Mouse (Mus musculus) olfactory bulb, adult 2 months (tissue): ENCODE data around the gene Tmem150a. TPM values are rescaled to one million over a fixed set of nuclear protein-coding genes. Genes with fewer than 3 reads are reported as not detected.

ENCODE experiments used
- H3K27ac ChIP-seq: fragments of 200-500 bp; 2 replicates; pipeline ENCODE4 v1.5.1; 2012; ENCODE audit warnings: low read depth, low read length; ENCODE audit not compliant: insufficient read depth
- H3K4me1 ChIP-seq: fragments of 200-500 bp; 2 replicates; pipeline ENCODE4 v1.6.1; 2012; ENCODE audit warnings: low read length; ENCODE audit not compliant: control insufficient read depth, insufficient read depth
- H3K4me3 ChIP-seq: fragments of 200-500 bp; 2 replicates; pipeline ENCODE4 v1.5.1; 2012; ENCODE audit warnings: mild to moderate bottlenecking, low read depth, low read length, moderate library complexity; ENCODE audit not compliant: insufficient read depth
- CTCF ChIP-seq: fragments of 200-500 bp; IDR thresholded peaks from 2 replicates; pipeline ENCODE4 v1.5.1; 2012; ENCODE audit warnings: low read depth, mild to moderate bottlenecking, low read length, moderate library complexity; ENCODE audit not compliant: insufficient read depth
- POLR2A ChIP-seq: fragments of 200-500 bp; IDR thresholded peaks from 2 replicates; pipeline ENCODE4 v1.6.1; 2012; ENCODE audit warnings: mild to moderate bottlenecking, low read depth, low read length, moderate library complexity; ENCODE audit not compliant: insufficient read depth
- WGBS: fragments of 180-500 bp; shearing (Covaris S2); methylation state at CpG from one replicate; pipeline ENCODE4 v1.1.7; 2018; 5-methylcytosine and 5-hydroxymethylcytosine counted together
- polyA plus RNA-seq: library from polyadenylated mRNA; stranded (reverse); fragments of >200 nt; gene quantifications from 2 replicates; pipeline ENCODE4 v1.2.4, GENCODE M21; 2012; ENCODE audit warnings: low replicate concordance; ENCODE audit not compliant: missing spikeins, insufficient read depth, insufficient read length

The Tmem150a gene
- polyA plus RNA-seq, 1 experiment, result not detected

DNA sequence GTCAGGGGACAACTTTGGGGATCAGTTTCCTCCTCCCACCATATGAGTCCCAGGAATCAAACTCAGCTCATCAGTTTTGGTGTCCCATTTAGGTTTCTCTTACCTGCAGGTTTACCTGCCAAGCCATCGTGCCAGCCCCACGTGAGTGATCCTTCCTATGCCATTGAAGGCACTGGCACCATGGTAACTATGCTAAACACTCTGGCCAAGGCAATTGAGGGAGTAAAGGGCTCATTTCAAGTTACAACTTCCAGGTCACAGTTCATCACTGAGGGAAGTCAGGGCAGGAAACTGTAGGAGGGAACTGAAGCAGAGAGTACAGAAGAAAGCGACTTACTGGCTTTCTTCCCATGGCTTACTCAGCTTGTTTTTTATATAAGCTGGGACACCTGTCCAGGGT lies 11.1 kb downstream of the Tmem150a start:
- 66% methylated on average over 3 of the region's 3 CpGs for WGBS
- Histone ChIP-seq H3K4me3 (no peak overlapping the region), H3K4me1 (peaks cover 5% of the 10 kb centered on the region; the same call in 1 of the 2 replicates), H3K27ac (no peak overlapping the region)
- TF ChIP-seq POLR2A (no peak), CTCF (no peak)

GRCm38 (mm10) chr6:72366844-72367443 lies 11.7 kb downstream of the Tmem150a start, which contains the start of gene Rnf181:
Gene Rnf181, minus strand, starts transcription at chr6:72366956.
- WGBS, result 71% methylated on average over 4 of the region's 4 CpGs
- TF ChIP-seq POLR2A (no peak), CTCF (no peak)
- no peak within 1 kb of the TSS for H3K4me3 ChIP-seq

DNA sequence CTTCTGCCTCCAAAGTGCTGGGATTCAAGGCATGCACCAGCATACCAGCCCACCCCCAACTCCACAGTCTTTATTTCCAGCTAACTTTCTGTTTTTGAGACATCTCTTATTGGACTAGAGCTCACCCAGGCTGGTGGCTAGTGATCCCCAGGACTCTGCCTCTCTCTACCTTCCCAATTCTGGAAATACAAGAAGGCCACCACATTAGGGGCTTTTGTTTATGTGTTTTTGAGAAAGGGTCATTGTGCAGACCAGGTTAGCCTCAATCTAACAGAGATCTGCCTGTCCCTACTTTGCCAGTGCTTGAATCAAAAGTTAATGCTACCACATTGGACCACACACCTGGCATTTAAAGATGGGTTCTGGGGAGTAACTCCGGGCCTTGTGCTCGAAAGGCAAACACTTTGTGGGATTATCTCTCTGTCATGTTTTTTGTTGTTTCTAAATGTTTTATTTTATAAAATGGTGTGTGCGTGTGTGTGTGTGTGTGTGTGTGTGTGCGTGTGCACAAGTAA lies 12.3 kb downstream of the Tmem150a start:
- TF ChIP-seq POLR2A, result no peak
- no peak for TF ChIP-seq CTCF
- WGBS, result 78% methylated on average over 4 of the region's 4 CpGs
- peaks cover 8% of the 10 kb centered on the region; the same call in 1 of the 2 replicates for H3K4me1 ChIP-seq
- H3K27ac ChIP-seq, result no peak overlapping the region
- no peak overlapping the region for H3K4me3 ChIP-seq

More at GRCm38 (mm10) chr6:72366844-72367443, 11.7 kb downstream of the Tmem150a start, which contains the start of gene Rnf181:
- Histone ChIP-seq H3K27ac (no peak within 1 kb of the TSS), H3K4me1 (peaks cover 8% of the 10 kb centered on the region; the same call in 1 of the 2 replicates)

DNA sequence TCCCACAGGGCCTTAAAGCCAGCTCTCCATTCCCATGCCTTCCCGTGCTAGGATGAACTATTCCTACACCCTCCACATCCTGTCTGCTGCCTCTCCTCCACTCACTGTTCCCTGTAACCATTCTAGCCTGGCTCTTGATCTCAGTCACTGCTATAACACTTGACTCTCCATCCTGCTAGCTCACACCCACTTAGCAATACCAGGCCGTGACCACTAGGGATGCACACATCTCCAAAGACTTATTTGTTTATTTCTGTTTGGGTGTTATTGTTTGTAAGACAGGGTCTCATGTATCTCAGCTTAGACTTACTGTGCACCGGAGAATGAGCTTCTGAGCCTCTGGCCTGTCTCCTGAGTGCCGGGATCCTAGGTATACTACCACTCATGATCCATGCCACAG lies 14.3 kb downstream of the Tmem150a start:
- Histone ChIP-seq H3K4me1 (peaks cover 8% of the 10 kb centered on the region; the same call in 1 of the 2 replicates), H3K27ac (no peak overlapping the region), H3K4me3 (no peak overlapping the region)
- WGBS, result 93% methylated on average over 4 of the region's 4 CpGs
- TF ChIP-seq CTCF, result no peak
- no peak for TF ChIP-seq POLR2A

DNA sequence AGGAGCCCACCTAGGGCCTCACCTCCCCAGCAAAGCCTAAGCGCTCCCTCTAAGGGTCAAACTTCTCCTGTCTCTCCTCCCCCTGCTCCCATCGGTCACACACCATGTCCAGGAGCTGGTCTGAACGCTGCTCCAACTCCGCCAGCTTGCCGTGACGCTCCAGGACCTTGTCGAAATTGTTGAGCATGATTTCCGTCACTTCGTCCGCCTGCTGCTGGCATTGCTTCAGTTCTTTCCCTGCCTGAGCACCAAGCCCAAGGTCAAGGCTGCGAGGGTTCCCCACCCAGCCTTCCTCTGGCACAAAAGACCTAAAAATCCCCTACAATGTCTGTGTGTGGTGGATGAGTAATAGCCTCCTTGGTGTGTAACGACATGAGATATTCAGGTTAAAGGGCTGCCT lies 14.8 kb downstream of the Tmem150a start:
- Histone ChIP-seq H3K4me1 (peaks cover 8% of the 10 kb centered on the region; the same call in 1 of the 2 replicates), H3K4me3 (no peak overlapping the region), H3K27ac (no peak overlapping the region)
- WGBS, result 84% methylated on average over 12 of the region's 12 CpGs
- TF ChIP-seq CTCF (no peak), POLR2A (no peak)

- Histone ChIP-seq H3K4me3 (no peak overlapping the region), H3K27ac (no peak overlapping the region), H3K4me1 (peaks cover 8% of the 10 kb centered on the region; the same call in 1 of the 2 replicates)
- TF ChIP-seq CTCF (no peak), POLR2A (no peak)
- WGBS, result 39% methylated on average over 5 of the region's 5 CpGs
Observed at GRCm38 (mm10) chr6:72371147-72371546, 15.9 kb downstream of the Tmem150a start.

GRCm38 (mm10) chr6:72371571-72371970 lies 16.3 kb downstream of the Tmem150a start:
- WGBS, result 24% methylated on average over 1 of the region's 1 CpGs
- Histone ChIP-seq H3K4me3 (no peak overlapping the region), H3K27ac (no peak overlapping the region), H3K4me1 (peaks cover 8% of the 10 kb centered on the region; the same call in 1 of the 2 replicates)
- no peak for TF ChIP-seq CTCF
- TF ChIP-seq POLR2A, result no peak

DNA sequence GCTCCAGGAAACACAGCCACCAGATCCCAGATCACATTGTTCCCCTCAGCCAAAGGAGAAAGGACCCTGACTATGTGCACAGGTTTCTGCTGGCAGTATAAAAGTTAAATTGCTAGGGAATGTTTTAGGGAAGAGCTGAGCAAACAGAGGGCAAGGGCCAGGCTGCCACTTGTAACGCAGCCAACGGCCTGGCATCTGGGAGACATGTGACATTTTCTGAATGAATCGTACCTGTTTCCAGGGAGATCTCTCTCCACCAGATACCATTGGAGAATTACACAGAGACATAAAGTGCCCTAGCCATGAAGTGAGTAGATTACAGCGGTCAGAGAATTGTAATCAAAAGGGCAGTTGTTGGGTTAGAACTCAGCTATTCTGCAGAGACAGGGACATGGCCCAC lies 17.9 kb downstream of the Tmem150a start:
- Histone ChIP-seq H3K4me1 (peaks cover 8% of the 10 kb centered on the region; the same call in 1 of the 2 replicates), H3K4me3 (no peak overlapping the region), H3K27ac (no peak overlapping the region)
- TF ChIP-seq CTCF (no peak), POLR2A (no peak)
- WGBS, result 83% methylated on average over 4 of the region's 4 CpGs

DNA sequence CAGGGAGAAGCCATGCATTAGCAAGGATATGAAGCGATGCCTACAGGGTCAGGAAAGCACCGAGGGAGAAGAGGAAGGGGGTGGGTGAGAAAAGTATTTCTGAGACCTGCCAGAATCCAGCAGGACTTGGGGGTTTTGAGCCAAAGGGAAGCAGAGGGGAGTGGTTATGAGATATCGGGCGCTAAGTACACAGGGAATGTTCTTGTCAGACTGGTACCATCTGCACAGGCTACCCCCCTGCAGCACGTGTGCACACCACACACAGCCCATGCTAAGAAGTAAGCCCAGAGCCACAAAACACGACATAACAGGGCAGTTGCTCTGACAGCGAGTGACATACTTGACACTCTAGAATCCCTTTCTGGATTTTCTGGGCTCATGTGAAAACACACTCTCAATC lies 19.0 kb downstream of the Tmem150a start:
- TF ChIP-seq CTCF, result no peak
- TF ChIP-seq POLR2A, result no peak
- no peak overlapping the region for H3K4me3 ChIP-seq
- no peak overlapping the region for H3K27ac ChIP-seq
- 73% methylated on average over 7 of the region's 7 CpGs for WGBS
- H3K4me1 ChIP-seq, result peaks cover 8% of the 10 kb centered on the region; the same call in 1 of the 2 replicates
